Mouse (Mus musculus): ENCODE measurements around the gene Gm12830. TPM values are rescaled to one million over a fixed set of nuclear protein-coding genes. Genes with fewer than 3 reads are reported as not detected.
A peak's percentile ranks its signal among the peaks of the same experiment; 100 is the strongest.

Gm12830 gene
- polyA plus RNA-seq (2015; fragmentation: Nextera tagmentation; extraction: Ambion mirVana) = not detected in 2 replicates

GRCm38 (mm10) chr4:114821567-114822192, at the start of gene Gm12830:
Gene Gm12830, plus strand, starts transcription at chr4:114821722.
- Histone ChIP-seq H3K36me3 (ENCODE audit: insufficient read depth, low read length) (no peaks in the 10 kb centered on the region), H3K4me3 (ENCODE audit: low read depth, low read length) (peak within 1 kb of the TSS; percentile 54), H3K27me3 (replicated peaks; ENCODE audit: insufficient read depth, low read length) (no peaks in the 10 kb centered on the region), H3K4me2 (replicated peaks; ENCODE audit: low read depth, low read length) (peak within 1 kb of the TSS; percentile 67), H3K9ac (replicated peaks; ENCODE audit: low read depth) (peak within 1 kb of the TSS; percentile 39), H3K4me1 (ENCODE audit: insufficient read depth, low read depth, low read length) (no peaks in the 10 kb centered on the region), H3K27ac (ENCODE audit: low read length) (peak within 1 kb of the TSS; percentile 32), H3K9me3 (ENCODE audit: low read length) (no peaks in the 10 kb centered on the region)
- TF ChIP-seq EP300 (IDR thresholded peaks at IDR 0.05) (no peak), CTCF (IDR thresholded peaks at IDR 0.05) (no peak)
- DNase-seq (ENCODE audit: low spot score) (peak; percentile 71), ATAC-seq (peak; percentile 87)
- under 1% methylated on average over 43 of the region's 51 CpGs for WGBS

GRCm38 (mm10) chr4:114773316-114773715, 48.2 kb upstream of the Gm12830 start:
- no peak for DNase-seq (ENCODE audit: low spot score)
- ATAC-seq = no peak

GRCm38 (mm10) chr4:114777625-114778202, 43.8 kb upstream of the Gm12830 start:
- no peak for TF ChIP-seq CTCF (IDR thresholded peaks at IDR 0.05)
- no peak for TF ChIP-seq EP300 (IDR thresholded peaks at IDR 0.05)
- no peaks in the 10 kb centered on the region for H3K27me3 ChIP-seq (replicated peaks; ENCODE audit: insufficient read depth, low read length)
- DNase-seq (ENCODE audit: low spot score) = no peak
- no peaks in the 10 kb centered on the region for H3K36me3 ChIP-seq (ENCODE audit: insufficient read depth, low read length)
- 71% methylated on average over 11 of the region's 11 CpGs for WGBS
- H3K9ac ChIP-seq (replicated peaks; ENCODE audit: low read depth) = no peak overlapping the region
- H3K9me3 ChIP-seq (ENCODE audit: low read length) = no peaks in the 10 kb centered on the region
- no peak overlapping the region for H3K27ac ChIP-seq (ENCODE audit: low read length)
- no peak for ATAC-seq
- H3K4me2 ChIP-seq (replicated peaks; ENCODE audit: low read depth, low read length) = no peak overlapping the region
- H3K4me1 ChIP-seq (ENCODE audit: insufficient read depth, low read depth, low read length) = peaks cover 5% of the 10 kb centered on the region; the same call in 1 of the 2 replicates
- no peak overlapping the region for H3K4me3 ChIP-seq (ENCODE audit: low read depth, low read length)

More at GRCm38 (mm10) chr4:114773316-114773715, 48.2 kb upstream of the Gm12830 start:
- Histone ChIP-seq H3K27ac (ENCODE audit: low read length) (no peak overlapping the region), H3K4me1 (ENCODE audit: insufficient read depth, low read depth, low read length) (no peaks in the 10 kb centered on the region), H3K9ac (replicated peaks; ENCODE audit: low read depth) (no peak overlapping the region), H3K4me2 (replicated peaks; ENCODE audit: low read depth, low read length) (no peak overlapping the region), H3K9me3 (ENCODE audit: low read length) (no peaks in the 10 kb centered on the region), H3K4me3 (ENCODE audit: low read depth, low read length) (no peak overlapping the region), H3K27me3 (replicated peaks; ENCODE audit: insufficient read depth, low read length) (no peaks in the 10 kb centered on the region), H3K36me3 (ENCODE audit: insufficient read depth, low read length) (no peaks in the 10 kb centered on the region)
- TF ChIP-seq EP300 (IDR thresholded peaks at IDR 0.05) (no peak), CTCF (IDR thresholded peaks at IDR 0.05) (no peak)
- 100% methylated on average over 1 of the region's 1 CpGs for WGBS

GRCm38 (mm10) chr4:114778716-114779474, 42.6 kb upstream of the Gm12830 start:
- no peak for TF ChIP-seq CTCF (IDR thresholded peaks at IDR 0.05)
- TF ChIP-seq EP300 (IDR thresholded peaks at IDR 0.05) = no peak
- H3K4me3 ChIP-seq (ENCODE audit: low read depth, low read length) = no peak overlapping the region
- no peak overlapping the region for H3K9ac ChIP-seq (replicated peaks; ENCODE audit: low read depth)
- no peaks in the 10 kb centered on the region for H3K36me3 ChIP-seq (ENCODE audit: insufficient read depth, low read length)
- DNase-seq (ENCODE audit: low spot score) (no peak), ATAC-seq (no peak)
- 50% methylated on average over 7 of the region's 7 CpGs for WGBS
- H3K9me3 ChIP-seq (ENCODE audit: low read length) = no peaks in the 10 kb centered on the region
- H3K27me3 ChIP-seq (replicated peaks; ENCODE audit: insufficient read depth, low read length) = no peaks in the 10 kb centered on the region
- H3K4me1 ChIP-seq (ENCODE audit: insufficient read depth, low read depth, low read length) = peaks cover 5% of the 10 kb centered on the region; the same call in 1 of the 2 replicates
- no peak overlapping the region for H3K27ac ChIP-seq (ENCODE audit: low read length)
- no peak overlapping the region for H3K4me2 ChIP-seq (replicated peaks; ENCODE audit: low read depth, low read length)

GRCm38 (mm10) chr4:114779475-114779757, 42.1 kb upstream of the Gm12830 start:
- H3K36me3 ChIP-seq (ENCODE audit: insufficient read depth, low read length) = no peaks in the 10 kb centered on the region
- no peak overlapping the region for H3K9ac ChIP-seq (replicated peaks; ENCODE audit: low read depth)
- DNase-seq (ENCODE audit: low spot score) = no peak
- no peaks in the 10 kb centered on the region for H3K27me3 ChIP-seq (replicated peaks; ENCODE audit: insufficient read depth, low read length)
- no peak overlapping the region for H3K27ac ChIP-seq (ENCODE audit: low read length)
- TF ChIP-seq CTCF (IDR thresholded peaks at IDR 0.05) (no peak), EP300 (IDR thresholded peaks at IDR 0.05) (no peak)
- no peaks in the 10 kb centered on the region for H3K9me3 ChIP-seq (ENCODE audit: low read length)
- peaks cover 5% of the 10 kb centered on the region; the same call in 1 of the 2 replicates for H3K4me1 ChIP-seq (ENCODE audit: insufficient read depth, low read depth, low read length)
- no peak for ATAC-seq
- WGBS = 21% methylated on average over 5 of the region's 5 CpGs
- H3K4me3 ChIP-seq (ENCODE audit: low read depth, low read length) = no peak overlapping the region
- peak overlapping the region; percentile 15; the same call in 1 of the 2 replicates for H3K4me2 ChIP-seq (replicated peaks; ENCODE audit: low read depth, low read length)
